Mouse (Mus musculus): ENCODE results near the gene Dnm2.

GRCm38 (mm10) chr9:21451870-21452269 is 27.2 kb downstream of the Dnm2 start:
- TF ChIP-seq CTCF (IDR thresholded peaks at IDR 0.05) (no peak), EP300 (IDR thresholded peaks at IDR 0.05) (no peak)

All from lung, postnatal 0 days (tissue).